Mouse (Mus musculus): ENCODE measurements around the gene Tmem104.
A peak's percentile ranks its signal among the peaks of the same experiment; 100 is the strongest.

The Tmem104 gene

DNA sequence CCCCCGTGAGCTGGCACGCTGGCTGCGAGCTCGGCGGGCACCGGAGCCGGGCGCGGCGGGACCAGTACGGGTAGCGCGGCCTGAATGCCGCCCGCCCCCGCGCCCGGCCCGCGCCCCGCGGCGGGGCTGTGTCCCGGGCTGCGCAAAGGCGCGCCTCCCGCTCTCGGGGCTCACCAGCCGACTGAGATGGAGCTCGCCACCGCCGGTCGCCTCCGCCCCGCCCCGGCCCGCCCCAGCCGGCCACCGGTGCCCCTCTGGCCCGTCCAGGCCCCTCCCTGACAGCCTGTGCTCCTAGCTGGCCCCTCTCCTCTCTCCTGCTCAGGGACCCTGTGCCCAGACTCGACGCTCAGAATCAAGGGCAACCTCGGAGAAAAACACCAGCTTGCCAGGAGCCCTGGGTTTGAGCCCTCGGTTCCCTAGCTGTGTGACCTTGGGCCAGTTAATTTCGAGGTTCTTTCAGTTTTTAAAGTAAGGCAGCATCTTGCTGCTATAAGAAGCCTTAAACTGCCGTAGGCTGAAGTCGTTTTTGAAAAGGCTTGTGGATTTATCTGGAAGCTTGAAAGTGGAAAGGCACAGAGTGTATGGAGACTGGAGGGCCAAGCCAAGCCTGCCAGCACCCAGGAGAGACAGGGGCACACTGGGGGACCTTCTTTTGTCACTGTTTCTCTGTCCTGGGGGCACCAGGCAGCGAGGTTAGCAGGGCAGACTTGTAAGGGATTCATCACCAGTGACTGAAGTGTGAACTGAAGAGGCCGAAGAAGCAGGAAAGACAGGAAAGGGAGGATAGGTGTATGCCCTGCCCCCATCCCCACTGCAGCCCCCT, 80.0 kb downstream of the Tmem104 start, which contains the start of gene Grin2c:
TSS of gene Grin2c (minus strand) at position 183 of the 823 bp plus-strand sequence.
- DNase-seq = no peak

- DNase-seq = no peak
Observed at GRCm38 (mm10) chr11:115267958-115268357, 80.7 kb downstream of the Tmem104 start.

- DNase-seq = no peak
Observed at GRCm38 (mm10) chr11:115269330-115270066, 82.2 kb downstream of the Tmem104 start.

- DNase-seq = peak; percentile 82
Observed at GRCm38 (mm10) chr11:115270148-115270861, 83.0 kb downstream of the Tmem104 start.

GRCm38 (mm10) chr11:115271052-115271451, 83.8 kb downstream of the Tmem104 start:
- no peak for DNase-seq

GRCm38 (mm10) chr11:115271481-115271880, 84.2 kb downstream of the Tmem104 start:
- no peak for DNase-seq

DNA sequence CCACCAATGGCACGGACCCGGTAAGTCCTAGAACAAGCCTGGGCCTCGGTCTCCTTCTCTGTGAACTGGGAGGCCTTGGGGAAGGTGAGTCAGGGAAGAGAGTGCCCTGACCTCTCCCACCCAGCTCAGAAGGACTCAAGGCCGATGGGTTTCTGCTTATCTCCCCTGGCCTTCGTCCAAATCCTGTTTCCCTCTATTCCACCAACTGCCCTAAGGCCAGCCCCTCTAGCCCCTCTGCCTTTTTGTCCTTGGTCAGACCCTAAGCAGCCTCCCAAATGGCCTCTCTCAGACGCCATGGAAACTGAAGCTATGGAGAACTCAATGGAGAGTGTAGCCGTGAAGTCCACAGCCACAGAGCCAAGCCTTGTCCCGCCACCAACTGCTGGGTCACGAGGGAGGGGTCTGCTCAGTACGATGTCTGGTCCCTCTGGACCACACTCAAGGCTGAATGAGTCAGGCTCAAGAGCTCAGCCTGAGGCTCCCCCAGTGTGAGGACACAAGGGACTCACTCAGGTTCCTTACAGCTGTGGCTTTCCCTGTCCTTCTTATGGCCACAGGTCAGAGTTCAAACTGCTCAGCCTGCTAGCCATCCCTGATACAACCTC, 85.7 kb downstream of the Tmem104 start:
- no peak for DNase-seq

DNA sequence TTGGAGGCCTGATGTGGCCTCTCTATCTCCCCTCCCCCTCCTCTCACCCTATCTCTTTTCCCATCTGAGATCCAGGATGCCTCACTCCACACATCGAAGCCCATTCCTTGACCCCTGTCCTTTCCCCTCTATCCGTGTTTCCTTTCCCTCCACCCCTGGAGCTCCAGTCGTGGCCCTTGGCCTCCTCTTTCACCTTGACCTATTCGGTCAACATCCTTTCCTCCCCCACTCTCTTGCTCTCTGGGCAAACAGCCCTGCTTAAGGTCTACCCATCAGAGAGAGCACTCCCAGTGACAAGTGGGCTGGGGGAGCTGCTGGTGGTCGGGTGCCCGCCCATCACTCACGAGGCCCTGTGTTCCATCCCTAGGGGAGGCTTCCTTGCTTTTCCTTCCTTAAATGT, 86.4 kb downstream of the Tmem104 start:
- DNase-seq = no peak

- DNase-seq = no peak
Observed at GRCm38 (mm10) chr11:115274178-115274577, 86.9 kb downstream of the Tmem104 start.

DNA sequence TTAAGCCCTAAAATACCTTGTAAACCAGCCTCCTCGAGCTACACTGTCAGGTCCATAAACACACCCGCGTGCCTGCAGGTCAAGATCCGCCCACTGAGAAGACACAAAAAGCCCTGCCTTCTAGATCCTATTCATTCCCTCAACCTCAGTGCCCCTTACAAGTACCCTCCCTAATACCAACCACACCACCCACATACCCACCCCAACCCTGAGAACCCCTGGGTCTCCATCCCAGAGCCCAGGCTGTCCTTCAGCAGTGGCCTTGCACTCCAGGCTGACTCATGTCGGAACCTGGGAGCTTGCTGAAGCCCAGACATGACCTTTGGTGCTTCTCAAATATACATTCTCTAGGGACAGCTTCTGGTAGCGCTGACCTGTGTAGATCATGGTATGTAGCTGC, 87.5 kb downstream of the Tmem104 start:
- DNase-seq = no peak

- DNase-seq = no peak
Observed at GRCm38 (mm10) chr11:115275509-115275908, 88.2 kb downstream of the Tmem104 start.

DNA sequence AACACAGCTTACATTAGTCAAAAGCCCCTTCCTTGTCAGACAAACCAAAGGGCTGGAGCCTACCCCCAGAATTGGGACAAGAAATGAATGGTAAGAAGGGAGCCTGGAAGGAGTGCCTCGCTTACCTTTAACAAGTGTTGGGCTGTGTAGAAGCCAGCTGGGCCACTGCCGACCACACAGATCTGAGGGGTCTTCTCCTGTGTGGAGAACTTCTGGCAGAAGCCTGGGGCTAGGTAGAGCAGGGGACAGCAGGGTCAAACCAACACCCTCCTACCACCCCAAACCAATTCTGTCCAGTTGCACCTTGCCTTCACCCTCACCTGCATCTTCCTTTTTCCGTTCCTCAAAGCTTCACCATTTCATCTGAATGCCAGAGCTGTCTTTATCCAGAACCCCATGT, 88.7 kb downstream of the Tmem104 start:
- DNase-seq = no peak

DNA sequence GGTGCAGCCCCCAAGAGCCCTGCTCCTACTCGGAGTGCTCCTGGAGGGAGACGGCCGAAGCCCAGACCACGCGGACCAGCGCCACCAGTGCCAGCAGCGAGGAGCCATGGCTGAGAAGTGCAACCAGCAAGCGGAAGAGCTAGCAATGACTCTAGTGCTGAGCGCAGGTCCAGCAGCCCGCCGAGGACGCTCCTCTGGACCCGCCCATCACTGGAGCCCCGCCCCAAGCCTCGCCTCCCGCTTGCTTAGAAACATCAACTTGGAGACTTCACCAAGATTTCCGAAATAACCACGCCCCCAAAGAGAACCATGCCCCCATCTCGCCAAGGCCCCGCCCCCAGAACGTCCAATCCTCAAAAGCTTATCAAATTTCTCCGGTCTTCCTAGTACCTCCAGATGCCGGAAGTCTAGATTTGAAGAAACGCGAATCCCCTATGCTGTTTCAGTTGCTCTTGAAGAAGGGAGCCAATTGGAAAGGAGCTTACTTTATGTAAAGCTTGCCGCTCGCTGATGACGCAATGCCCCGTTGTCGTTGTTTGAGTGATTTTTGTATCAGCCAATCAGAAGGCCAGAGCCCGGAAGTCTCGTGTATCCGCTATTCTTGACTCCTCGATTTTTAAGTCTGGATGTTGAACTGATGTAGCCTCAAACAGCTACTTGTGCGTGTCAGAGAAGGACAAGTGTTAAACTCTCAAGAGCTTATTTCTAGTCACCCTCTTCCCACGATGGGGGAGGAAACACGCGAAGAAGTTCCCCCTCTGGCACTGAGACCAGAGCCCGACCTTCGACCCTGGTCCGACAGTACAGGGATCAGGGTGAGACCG, 89.7 kb downstream of the Tmem104 start, which contains the start of gene Fdxr:
TSS of gene Fdxr (minus strand) at position 271 of the 824 bp plus-strand sequence.
- peak; percentile 95 for DNase-seq

DNA sequence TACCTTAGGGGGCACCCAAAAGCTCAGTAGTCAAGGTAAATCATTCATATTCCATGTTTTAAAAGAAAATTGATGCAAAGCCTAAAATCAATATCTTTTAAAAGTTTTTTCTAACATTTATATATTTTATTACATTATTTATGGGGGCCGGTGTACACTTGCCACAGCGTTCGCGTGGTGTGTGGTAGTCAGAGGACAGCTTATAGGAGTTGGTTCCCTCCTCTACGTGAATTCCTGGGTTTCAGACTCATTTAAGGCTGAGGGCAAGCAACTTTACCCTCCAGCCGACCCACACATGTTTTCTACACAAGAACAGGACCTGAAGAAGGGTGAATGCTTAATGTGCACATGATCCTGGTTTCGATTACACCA, 90.3 kb downstream of the Tmem104 start:
- DNase-seq = no peak

DNA sequence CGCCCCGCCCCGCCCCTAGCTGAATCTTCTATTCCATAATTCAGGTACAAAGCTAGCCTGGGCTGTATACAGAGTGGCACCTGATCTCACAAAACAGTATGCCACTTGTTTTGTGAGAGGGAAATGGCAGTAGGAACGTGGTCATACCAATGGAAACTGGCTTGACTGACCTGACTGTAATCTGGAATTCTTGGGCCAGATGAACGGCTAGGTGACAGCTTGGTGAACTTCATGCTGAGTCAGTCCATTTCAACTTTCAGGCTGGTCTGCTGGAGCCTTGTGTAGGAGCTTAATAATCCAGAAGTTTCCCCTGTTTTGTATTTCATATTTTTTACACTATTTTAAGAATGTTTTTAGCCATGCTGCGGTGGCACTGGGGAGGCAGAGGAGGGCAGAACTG, 90.9 kb downstream of the Tmem104 start:
- DNase-seq = no peak

DNA sequence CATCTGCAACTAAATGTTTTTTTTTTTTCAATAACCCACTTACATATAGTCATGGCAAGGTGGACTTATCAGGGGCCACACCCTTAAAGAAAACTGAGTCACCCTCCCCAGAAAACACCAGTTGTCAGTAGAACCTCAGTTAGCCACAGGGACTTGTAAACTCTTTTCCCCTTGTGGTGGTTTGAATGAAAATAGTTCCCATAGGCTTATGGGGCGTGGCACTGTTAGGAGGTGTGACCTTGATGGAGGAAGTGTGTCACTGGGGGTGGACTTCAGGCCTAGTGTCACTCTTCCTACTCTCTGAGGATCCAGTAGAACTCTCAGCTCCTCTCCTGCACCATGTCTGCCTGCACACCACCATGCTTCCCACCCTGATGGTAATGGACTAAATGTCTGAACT, 92.4 kb downstream of the Tmem104 start:
- DNase-seq = no peak

DNA sequence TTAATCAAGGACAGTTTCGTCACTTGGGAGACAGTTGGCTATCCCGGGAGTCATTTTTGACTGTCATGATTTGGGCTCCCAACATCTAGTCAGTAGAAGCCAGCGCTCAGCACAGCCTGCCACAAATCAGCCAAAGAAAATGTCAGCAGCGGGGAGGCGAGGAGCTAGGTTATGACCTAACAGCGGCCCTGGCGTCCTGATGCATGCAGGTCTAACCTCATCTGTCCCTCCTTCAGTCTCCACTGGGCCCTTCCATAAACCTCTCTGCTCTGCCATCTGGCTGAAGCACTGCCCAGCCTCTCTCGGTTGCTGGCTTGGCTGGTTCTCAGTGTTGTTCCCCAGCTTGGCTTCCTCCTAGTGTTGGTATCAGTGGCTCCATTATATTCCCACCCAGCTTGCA, 95.0 kb downstream of the Tmem104 start:
- DNase-seq = no peak

- DNase-seq = no peak
Observed at GRCm38 (mm10) chr11:115282723-115283485, 95.6 kb downstream of the Tmem104 start.

- no peak for DNase-seq
Observed at GRCm38 (mm10) chr11:115283486-115283765, 96.1 kb downstream of the Tmem104 start.

- DNase-seq = no peak
Observed at GRCm38 (mm10) chr11:115283891-115284620, 96.8 kb downstream of the Tmem104 start.

DNA sequence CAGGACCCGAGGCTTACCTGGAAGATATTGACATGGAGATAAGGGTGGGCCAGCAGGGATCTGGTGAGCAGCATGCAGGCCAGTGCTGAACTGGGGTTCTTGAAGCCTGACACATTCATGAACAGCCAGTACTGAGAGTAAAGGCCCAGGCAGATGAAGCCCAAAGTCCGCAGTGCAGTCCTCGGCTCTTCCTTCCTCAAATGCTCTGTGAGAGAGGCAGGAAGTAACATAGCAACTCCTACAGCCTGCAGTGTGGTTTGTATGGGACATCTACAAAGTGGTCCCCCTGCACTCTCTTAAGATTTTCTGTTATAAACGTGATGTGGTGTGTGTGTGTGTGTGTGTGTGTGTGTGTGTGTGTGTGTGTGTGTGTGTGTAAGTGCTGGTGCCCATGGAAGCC, 98.0 kb downstream of the Tmem104 start:
- no peak for DNase-seq

Data from right cerebral cortex, postnatal 25 days (tissue).